Mouse (Mus musculus): Measurements from ENCODE around the gene Kif20b.

DNA sequence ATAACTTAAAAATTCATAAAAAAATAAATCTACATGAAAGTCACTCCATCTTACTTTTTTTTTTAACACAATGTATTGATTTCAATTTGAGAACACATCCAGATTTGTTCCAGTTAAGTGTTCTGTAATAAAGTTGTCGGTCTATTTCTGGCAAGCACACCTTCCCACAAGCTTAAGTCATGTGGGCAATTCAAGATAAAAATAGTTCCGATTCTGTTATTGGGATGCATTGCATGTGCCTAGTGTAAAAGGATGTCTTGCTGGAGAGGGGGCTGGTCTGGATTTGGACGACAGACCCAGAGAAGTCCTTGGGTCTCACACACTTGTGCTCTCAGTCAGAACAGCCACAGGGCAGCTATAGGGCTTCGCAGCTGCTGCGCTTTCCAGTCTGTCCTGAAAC lies 15.4 kb upstream of the Kif20b start:
- no peak for TF ChIP-seq CTCF (IDR thresholded peaks at IDR 0.05; ENCODE audit: borderline replicate concordance, extremely low read depth, insufficient read depth, insufficient read length)
- TF ChIP-seq POLR2A (IDR thresholded peaks at IDR 0.05; ENCODE audit: borderline replicate concordance, extremely low read depth, insufficient read depth, insufficient read length, poor library complexity, severe bottlenecking): no peak

Data from brain, embryonic 14.5 days (tissue).